Mouse (Mus musculus) layer of hippocampus, postnatal 25 days (tissue): ENCODE measurements around the gene Snx27. TPM values are rescaled to one million over a fixed set of nuclear protein-coding genes. Genes with fewer than 3 reads are reported as not detected.

ENCODE experiments used
- DNase-seq, 2 experiments: peaks; one replicate each; pipeline ENCODE4 v3.0.0; 2022; ENCODE audit warnings: mixed read lengths in 2 of 2, low spot score in 1 of 2; ENCODE audit errors: extremely low spot score in 1 of 2
- total RNA-seq, 2 experiments: library from RNA; stranded (reverse); gene quantifications; 2 replicates each; pipeline ENCODE4 v1.2.3; 2021

The Snx27 gene
- total RNA-seq, 2 experiments from 2014 or later, result 96.6 to 103 TPM

- DNase-seq, result no peak
Observed at GRCm38 (mm10) chr3:94574506-94574905, 8.0 kb downstream of the Snx27 start.

- no peak for DNase-seq
Observed at GRCm38 (mm10) chr3:94567242-94567641, 15.3 kb downstream of the Snx27 start.

- no peak for DNase-seq
Observed at GRCm38 (mm10) chr3:94565557-94565956, 17.0 kb downstream of the Snx27 start.

- DNase-seq, result no peak
Observed at GRCm38 (mm10) chr3:94565127-94565526, 17.4 kb downstream of the Snx27 start.

GRCm38 (mm10) chr3:94564356-94565010, 18.0 kb downstream of the Snx27 start:
- no peak for DNase-seq

GRCm38 (mm10) chr3:94563163-94563562, 19.4 kb downstream of the Snx27 start:
- DNase-seq, result no peak

GRCm38 (mm10) chr3:94559931-94560429, 22.5 kb downstream of the Snx27 start:
- DNase-seq, result no peak

GRCm38 (mm10) chr3:94549041-94549440, 33.5 kb downstream of the Snx27 start:
- no peak for DNase-seq

- no peak for DNase-seq
Observed at GRCm38 (mm10) chr3:94537187-94537586, 45.3 kb downstream of the Snx27 start.

- DNase-seq, result no peak
Observed at GRCm38 (mm10) chr3:94533968-94534367, 48.5 kb downstream of the Snx27 start.

GRCm38 (mm10) chr3:94526731-94527130, 55.8 kb downstream of the Snx27 start:
- no peak for DNase-seq

GRCm38 (mm10) chr3:94506664-94507063, 75.9 kb downstream of the Snx27 start:
- no peak for DNase-seq

GRCm38 (mm10) chr3:94502243-94502642, 80.3 kb downstream of the Snx27 start:
- DNase-seq, result peak; percentile 12 to 33

- DNase-seq, result no peak
Observed at GRCm38 (mm10) chr3:94497162-94497561, 85.4 kb downstream of the Snx27 start.

GRCm38 (mm10) chr3:94487581-94487980, 94.9 kb downstream of the Snx27 start:
- peak; percentile 24 to 33 for DNase-seq

- peak in 1 of 2 experiments; percentile 53 for DNase-seq
Observed at GRCm38 (mm10) chr3:94485922-94486321, 96.6 kb downstream of the Snx27 start.

GRCm38 (mm10) chr3:94483790-94484439, 98.6 kb downstream of the Snx27 start:
- peak; percentile 85 to 87 for DNase-seq

- DNase-seq, result no peak
Observed at GRCm38 (mm10) chr3:94482764-94483385, 99.6 kb downstream of the Snx27 start.

- DNase-seq, result no peak
Observed at GRCm38 (mm10) chr3:94481429-94481828, 101.1 kb downstream of the Snx27 start.

- no peak for DNase-seq
Observed at GRCm38 (mm10) chr3:94480291-94480884, 102.1 kb downstream of the Snx27 start, which contains the start of gene Riiad1. Gene Riiad1, minus strand, starts transcription at chr3:94480341.

- DNase-seq, result no peak
Observed at GRCm38 (mm10) chr3:94479564-94479963, 103.0 kb downstream of the Snx27 start.
